Mouse (Mus musculus) MEL (cell line): ENCODE results near the gene Ptpre. TPM values are rescaled to one million over a fixed set of nuclear protein-coding genes. Genes with fewer than 3 reads are reported as not detected.

Experiments
- DNase-seq: peaks from one replicate; pipeline ENCODE4 v3.0.0; 2011; ENCODE audit warnings: low read depth, low spot score
- H3K27ac ChIP-seq: 2 replicates; pipeline ENCODE4 v1.5.1; 2012; ENCODE audit warnings: low read depth, mild to moderate bottlenecking, control low read depth, low read length, moderate library complexity; ENCODE audit not compliant: control insufficient read depth
- H3K27me3 ChIP-seq, 2 experiments: fragments of 150-350 bp in 1 of 2; sonication (generic) in 1 of 2; 2 replicates each; pipeline ENCODE4 v1.6.1; 2012; ENCODE audit warnings: low read length in 2 of 2, mild to moderate bottlenecking in 2 of 2, improper control_type of control experiment in 1 of 2, moderate library complexity in 1 of 2; ENCODE audit not compliant: insufficient read depth in 2 of 2, control insufficient read depth in 1 of 2
- H3K36me3 ChIP-seq, 2 experiments: 2 replicates each; pipeline ENCODE4 v1.6.1; 2012 to 2014; ENCODE audit warnings: low read length in 2 of 2, improper control_type of control experiment in 1 of 2, inconsistent platforms in 1 of 2, mild to moderate bottlenecking in 1 of 2; ENCODE audit not compliant: insufficient read depth in 2 of 2, control insufficient read depth in 1 of 2
- H3K4me1 ChIP-seq, 2 experiments: fragments of 150-350 bp in 1 of 2; sonication (generic) in 1 of 2; 2 replicates each; pipeline ENCODE4 v1.6.1; 2012; ENCODE audit warnings: low read length in 2 of 2, improper control_type of control experiment in 1 of 2, mild to moderate bottlenecking in 1 of 2; ENCODE audit not compliant: insufficient read depth in 2 of 2, control insufficient read depth in 1 of 2
- H3K4me3 ChIP-seq, 2 experiments: fragments of 150-350 bp in 1 of 2; sonication (generic) in 1 of 2; 2 replicates each; pipeline ENCODE4 v1.5.1; 2012; ENCODE audit warnings: low read depth in 2 of 2, low read length in 2 of 2, mild to moderate bottlenecking in 2 of 2, moderate library complexity in 2 of 2, control low read depth in 1 of 2, improper control_type of control experiment in 1 of 2; ENCODE audit not compliant: control insufficient read depth in 1 of 2, insufficient read depth in 1 of 2
- H3K79me2 ChIP-seq: 2 replicates; pipeline ENCODE4 v1.6.1; 2012; ENCODE audit warnings: mild to moderate bottlenecking, low read length, moderate library complexity; ENCODE audit not compliant: control insufficient read depth, poor library complexity, insufficient read depth
- H3K9ac ChIP-seq: 2 replicates; pipeline ENCODE4 v1.6.1; 2012; ENCODE audit warnings: low read depth, mild to moderate bottlenecking, control low read depth, low read length, moderate library complexity; ENCODE audit not compliant: control insufficient read depth, poor library complexity, severe bottlenecking
- H3K9me3 ChIP-seq: fragments of 150-350 bp; sonication (generic); replicated peaks from 2 replicates; pipeline ENCODE4 v1.6.1; 2012; ENCODE audit warnings: mild to moderate bottlenecking, low read length, improper control_type of control experiment, moderate library complexity; ENCODE audit not compliant: insufficient read depth
- BHLHE40 ChIP-seq: IDR thresholded peaks from 2 replicates; pipeline ENCODE4 v1.6.1; 2012; ENCODE audit warnings: low read depth, mild to moderate bottlenecking, inconsistent platforms, low read length, improper control_type of control experiment, borderline replicate concordance
- CHD1 ChIP-seq: IDR thresholded peaks from 2 replicates; pipeline ENCODE4 v1.6.1; 2012; ENCODE audit warnings: low read depth, mild to moderate bottlenecking, inconsistent platforms, low read length, improper control_type of control experiment
- CHD2 ChIP-seq: IDR thresholded peaks from 2 replicates; pipeline ENCODE4 v1.6.1; 2011; ENCODE audit warnings: low read length, improper control_type of control experiment
- CTCF ChIP-seq, 3 experiments: IDR thresholded peaks in 2 of 3; conservative IDR thresholded peaks in 1 of 3; 2 replicates each; pipeline ENCODE4 v1.5.1; 2011 to 2012; ENCODE audit warnings: low read length in 3 of 3, low read depth in 2 of 3, mild to moderate bottlenecking in 2 of 3, improper control_type of control experiment in 1 of 3, inconsistent platforms in 1 of 3, mixed read lengths in 1 of 3, moderate library complexity in 1 of 3; ENCODE audit not compliant: control insufficient read depth in 1 of 3, insufficient read depth in 1 of 3, poor library complexity in 1 of 3, severe bottlenecking in 1 of 3
- ELF1 ChIP-seq: IDR thresholded peaks from 2 replicates; pipeline ENCODE4 v1.6.1; 2014; ENCODE audit warnings: low read depth, mild to moderate bottlenecking, inconsistent platforms, low read length, improper control_type of control experiment, moderate library complexity
- EP300 ChIP-seq, 2 experiments: IDR thresholded peaks; 2 replicates each; pipeline ENCODE4 v1.6.1; 2011; ENCODE audit warnings: improper control_type of control experiment in 2 of 2, low read length in 2 of 2, low read depth in 1 of 2, mild to moderate bottlenecking in 1 of 2
- ETS1 ChIP-seq: IDR thresholded peaks from 2 replicates; pipeline ENCODE4 v1.6.1; 2012; ENCODE audit warnings: low read depth, mild to moderate bottlenecking, inconsistent platforms, low read length, improper control_type of control experiment, moderate library complexity
- GATA1 ChIP-seq: IDR thresholded peaks from 2 replicates; pipeline ENCODE4 v1.6.1; 2011; ENCODE audit warnings: low read depth, low read length, improper control_type of control experiment
- MAFK ChIP-seq: IDR thresholded peaks from 2 replicates; pipeline ENCODE4 v1.6.1; 2011; ENCODE audit warnings: low read depth, mild to moderate bottlenecking, low read length, improper control_type of control experiment, borderline replicate concordance
- MAZ ChIP-seq: IDR thresholded peaks from 2 replicates; pipeline ENCODE4 v1.6.1; 2012; ENCODE audit warnings: low read depth, mild to moderate bottlenecking, inconsistent platforms, low read length, improper control_type of control experiment
- MEF2A ChIP-seq: IDR thresholded peaks from 2 replicates; pipeline ENCODE4 v1.6.1; 2014; ENCODE audit warnings: low read depth, mild to moderate bottlenecking, inconsistent platforms, low read length, improper control_type of control experiment; ENCODE audit not compliant: poor library complexity, insufficient replicate concordance, severe bottlenecking; ENCODE audit errors: extremely low read depth
- MYB ChIP-seq: IDR thresholded peaks from 2 replicates; pipeline ENCODE4 v1.6.1; 2011; ENCODE audit warnings: mild to moderate bottlenecking, low read depth, low read length, improper control_type of control experiment
- NELFE ChIP-seq: IDR thresholded peaks from 2 replicates; pipeline ENCODE4 v1.6.1; 2011; ENCODE audit warnings: low read depth, low read length, improper control_type of control experiment
- NRF1 ChIP-seq: IDR thresholded peaks from 2 replicates; pipeline ENCODE4 v1.6.1; 2014; ENCODE audit warnings: low read depth, mild to moderate bottlenecking, inconsistent platforms, low read length, improper control_type of control experiment, moderate library complexity; ENCODE audit not compliant: poor library complexity, insufficient read depth, severe bottlenecking
- POLR2A ChIP-seq, 2 experiments: IDR thresholded peaks; 2 replicates each; pipeline ENCODE4 v1.6.1; 2011 to 2012; ENCODE audit warnings: low read length in 2 of 2, mild to moderate bottlenecking in 2 of 2, control low read depth in 1 of 2, improper control_type of control experiment in 1 of 2, low read depth in 1 of 2, moderate library complexity in 1 of 2; ENCODE audit not compliant: control insufficient read depth in 1 of 2, insufficient read depth in 1 of 2, poor library complexity in 1 of 2
- SMC3 ChIP-seq: IDR thresholded peaks from 2 replicates; pipeline ENCODE4 v1.6.1; 2011; ENCODE audit warnings: low read depth, low read length, improper control_type of control experiment
- TAL1 ChIP-seq: IDR thresholded peaks from 2 replicates; pipeline ENCODE4 v1.6.1; 2012; ENCODE audit warnings: mild to moderate bottlenecking, inconsistent platforms, low read length, moderate library complexity, mixed read lengths
- USF2 ChIP-seq, 2 experiments: IDR thresholded peaks; 2 replicates each; pipeline ENCODE4 v1.6.1; 2011 to 2012; ENCODE audit warnings: improper control_type of control experiment in 2 of 2, low read length in 2 of 2, borderline replicate concordance in 1 of 2, inconsistent platforms in 1 of 2, low read depth in 1 of 2, mild to moderate bottlenecking in 1 of 2; ENCODE audit not compliant: insufficient read depth in 1 of 2
- ZC3H11A ChIP-seq: IDR thresholded peaks from 2 replicates; pipeline ENCODE4 v1.6.1; 2012; ENCODE audit warnings: low read depth, mild to moderate bottlenecking, inconsistent platforms, low read length, improper control_type of control experiment
- ZMIZ1 ChIP-seq: IDR thresholded peaks from 2 replicates; pipeline ENCODE4 v1.6.1; 2012; ENCODE audit warnings: low read depth, mild to moderate bottlenecking, inconsistent platforms, low read length, improper control_type of control experiment, moderate library complexity
- ZNF384 ChIP-seq: IDR thresholded peaks from 2 replicates; pipeline ENCODE4 v1.6.1; 2012; ENCODE audit warnings: low read depth, mild to moderate bottlenecking, inconsistent platforms, low read length, improper control_type of control experiment
- polyA plus RNA-seq, 2 experiments: library from polyadenylated mRNA; stranded (reverse) in 1 of 2; unstranded in 1 of 2; fragments of >175 nt in 1 of 2; fragments of >200 nt in 1 of 2; gene quantifications; 2 replicates each; pipeline versions ENCODE4 v1.2.1 to v1.2.4; 2012; ENCODE audit warnings: low replicate concordance in 2 of 2, low read depth in 1 of 2; ENCODE audit not compliant: insufficient read length in 2 of 2, insufficient read depth in 1 of 2, missing spikeins in 1 of 2
- total RNA-seq: library from RNA; depleted of rRNA; stranded (reverse); fragments of 300-350 nt; gene quantifications from 2 replicates; pipeline ENCODE4 v1.2.3, GENCODE M21; 2012

The Ptpre gene
- total and polyA plus RNA-seq, 3 experiments, result 4.9 to 12.9 TPM; not detected in 1

DNA sequence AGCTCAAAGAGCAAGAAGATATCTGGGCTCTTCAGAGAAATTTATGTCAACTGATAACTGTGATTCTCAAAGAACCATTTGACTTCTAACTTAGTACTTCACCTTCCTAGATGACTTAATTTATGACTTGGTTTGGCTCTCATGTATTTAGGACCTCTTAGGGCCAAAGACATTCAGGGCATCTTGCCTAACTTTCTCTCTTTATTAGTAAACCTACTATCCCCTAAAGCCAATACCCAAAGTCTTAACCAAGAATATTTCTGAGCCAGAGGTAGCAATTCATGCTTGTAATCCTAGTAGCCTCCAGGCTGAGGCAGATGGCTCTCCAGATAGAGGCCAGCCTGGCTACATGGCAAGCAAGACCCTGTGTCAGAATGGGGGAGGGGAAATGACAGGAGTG lies 123.0 kb downstream of the Ptpre start:
- no peak for TF ChIP-seq ZNF384
- TF ChIP-seq TAL1, result no peak
- TF ChIP-seq SMC3, result no peak
- no peak for TF ChIP-seq MAZ
- no peak for TF ChIP-seq CHD1
- TF ChIP-seq MAFK, result no peak
- TF ChIP-seq MEF2A, result no peak
- TF ChIP-seq, all 39 proteins: peak for 0

DNA sequence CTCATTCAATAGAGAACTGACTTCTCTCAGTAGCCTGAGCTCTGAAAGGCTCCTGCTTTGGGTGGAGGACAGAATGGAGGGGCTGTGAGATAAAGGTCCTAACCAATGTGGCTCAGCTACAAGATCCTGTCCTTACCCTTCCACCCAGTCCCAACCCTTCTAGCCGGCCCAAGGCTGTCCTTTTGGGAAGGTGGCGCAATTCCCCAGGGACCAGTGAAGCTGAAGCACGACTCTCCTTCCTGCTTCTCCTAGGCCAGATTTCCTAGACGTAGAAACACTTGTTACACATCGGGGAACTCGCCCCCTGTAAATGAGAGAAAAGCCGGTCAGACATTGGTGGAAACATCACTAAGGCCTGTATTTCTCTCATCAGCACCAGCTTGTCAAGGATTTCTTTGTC lies 126.9 kb downstream of the Ptpre start:
- H3K36me3 ChIP-seq, result no peaks in the 10 kb centered on the region; a peak in 1 of 4 replicates

More for the DNA sequence above, 123.0 kb downstream of the Ptpre start:
- H3K4me3 ChIP-seq, result no peak overlapping the region
- no peaks in the 10 kb centered on the region for H3K9me3 ChIP-seq
- no peak for DNase-seq
- H3K27ac ChIP-seq, result no peak overlapping the region
- H3K9ac ChIP-seq, result no peak overlapping the region
- no peaks in the 10 kb centered on the region; a peak in 1 of 4 replicates for H3K36me3 ChIP-seq
- H3K4me1 ChIP-seq, result no peaks in the 10 kb centered on the region
- H3K79me2 ChIP-seq, result no peaks in the 10 kb centered on the region
- no peaks in the 10 kb centered on the region for H3K27me3 ChIP-seq

DNA sequence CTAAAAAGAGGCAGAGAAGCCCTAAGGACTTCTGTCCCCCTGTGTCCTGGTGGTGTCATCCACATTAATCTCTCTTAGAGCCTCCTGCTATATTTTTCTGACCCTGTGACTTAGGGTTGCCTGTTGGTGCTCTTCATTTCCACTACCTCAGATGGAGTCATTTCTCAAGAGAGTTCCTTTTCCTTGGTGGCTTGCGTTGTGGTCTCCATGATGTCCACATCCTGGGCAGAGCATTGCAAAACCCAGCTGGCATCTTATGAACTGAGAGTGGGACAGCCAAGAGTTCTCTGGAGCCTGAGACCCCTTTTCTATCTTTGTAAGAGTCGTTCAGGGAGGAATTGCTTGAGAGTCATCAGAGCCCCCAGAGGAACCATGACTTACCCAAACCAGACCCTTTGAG lies 129.0 kb downstream of the Ptpre start:
- no peak overlapping the region for H3K27ac ChIP-seq
- no peak overlapping the region for H3K9ac ChIP-seq
- no peaks in the 10 kb centered on the region for H3K27me3 ChIP-seq
- no peaks in the 10 kb centered on the region for H3K9me3 ChIP-seq
- H3K36me3 ChIP-seq, result no peaks in the 10 kb centered on the region
- TF ChIP-seq USF2 (IDR thresholded peaks at IDR 0.05; ENCODE audit: borderline replicate concordance in 1 of 2, insufficient read depth in 1 of 2, low read depth in 1 of 2, low read length in 2 of 2), result no peak
- TF ChIP-seq POLR2A (IDR thresholded peaks at IDR 0.05; ENCODE audit: control insufficient read depth in 1 of 2, insufficient read depth in 1 of 2, low read depth in 1 of 2, low read length in 2 of 2, poor library complexity in 1 of 2), result no peak
- no peak for TF ChIP-seq NRF1
- TF ChIP-seq CTCF (IDR thresholded peaks at IDR 0.05 in 2 of 3, conservative IDR thresholded peaks at IDR 0.05 in 1 of 3; ENCODE audit: control insufficient read depth in 1 of 3, insufficient read depth in 1 of 3, low read depth in 2 of 3, low read length in 3 of 3, poor library complexity in 1 of 3, severe bottlenecking in 1 of 3), result no peak
- TF ChIP-seq BHLHE40, result no peak
- TF ChIP-seq CHD2, result no peak
- no peak for TF ChIP-seq ZNF384
- TF ChIP-seq EP300 (IDR thresholded peaks at IDR 0.05; ENCODE audit: low read depth in 1 of 2, low read length in 2 of 2), result no peak
- no peak for TF ChIP-seq GATA1
- no peak for TF ChIP-seq MYB
- TF ChIP-seq MAFK, result no peak
- TF ChIP-seq ZMIZ1, result no peak
- no peak for DNase-seq
- no peak overlapping the region for H3K4me3 ChIP-seq
- no peaks in the 10 kb centered on the region for H3K4me1 ChIP-seq
- no peaks in the 10 kb centered on the region for H3K79me2 ChIP-seq

More for the DNA sequence above, 126.9 kb downstream of the Ptpre start:
- Histone ChIP-seq H3K79me2 (no peaks in the 10 kb centered on the region), H3K27ac (no peak overlapping the region), H3K27me3 (no peaks in the 10 kb centered on the region), H3K4me3 (no peak overlapping the region), H3K4me1 (no peaks in the 10 kb centered on the region), H3K9ac (no peak overlapping the region), H3K9me3 (no peaks in the 10 kb centered on the region)
- DNase-seq, result no peak
- TF ChIP-seq SMC3 (no peak), ZMIZ1 (no peak), USF2 (IDR thresholded peaks at IDR 0.05; ENCODE audit: borderline replicate concordance in 1 of 2, insufficient read depth in 1 of 2, low read depth in 1 of 2, low read length in 2 of 2) (no peak), ZNF384 (no peak), ETS1 (no peak), ZC3H11A (no peak), BHLHE40 (no peak), NELFE (no peak), CTCF (IDR thresholded peaks at IDR 0.05 in 2 of 3, conservative IDR thresholded peaks at IDR 0.05 in 1 of 3; ENCODE audit: control insufficient read depth in 1 of 3, insufficient read depth in 1 of 3, low read depth in 2 of 3, low read length in 3 of 3, poor library complexity in 1 of 3, severe bottlenecking in 1 of 3) (no peak), ELF1 (no peak)
